Mouse (Mus musculus): ENCODE measurements around the gene Abca7. TPM values are rescaled to one million over a fixed set of nuclear protein-coding genes. Genes with fewer than 3 reads are reported as not detected.

The Abca7 gene
- polyA plus RNA-seq, 1 experiment: 3.5 TPM

DNA sequence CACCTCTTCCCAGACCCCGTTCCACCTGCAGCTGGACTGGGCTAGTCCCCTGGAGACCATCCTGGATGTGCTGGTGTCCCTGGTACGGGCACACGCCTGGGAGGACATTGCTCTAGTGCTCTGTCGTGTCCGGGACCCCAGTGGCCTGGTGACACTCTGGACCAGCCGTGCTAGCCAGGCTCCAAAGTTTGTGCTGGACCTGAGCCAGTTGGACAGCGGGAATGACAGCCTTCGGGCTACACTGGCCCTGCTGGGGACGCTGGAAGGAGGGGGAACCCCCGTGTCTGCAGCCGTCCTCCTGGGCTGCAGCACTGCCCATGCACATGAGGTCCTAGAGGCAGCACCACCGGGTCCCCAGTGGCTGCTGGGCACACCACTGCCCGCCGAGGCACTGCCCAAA is 23.5 kb upstream of the Abca7 start:
- H3K4me3 ChIP-seq (ENCODE audit: insufficient read depth, low read length): no peak overlapping the region
- no peak overlapping the region for H3K27ac ChIP-seq (ENCODE audit: insufficient read depth, low read length)
- no peaks in the 10 kb centered on the region for H3K4me1 ChIP-seq (ENCODE audit: control insufficient read depth, insufficient read depth, low read length)
- TF ChIP-seq CTCF (IDR thresholded peaks at IDR 0.05; ENCODE audit: borderline replicate concordance, insufficient read depth, low read length) (no peak), POLR2A (IDR thresholded peaks at IDR 0.05; ENCODE audit: low read depth, low read length) (no peak)

DNA sequence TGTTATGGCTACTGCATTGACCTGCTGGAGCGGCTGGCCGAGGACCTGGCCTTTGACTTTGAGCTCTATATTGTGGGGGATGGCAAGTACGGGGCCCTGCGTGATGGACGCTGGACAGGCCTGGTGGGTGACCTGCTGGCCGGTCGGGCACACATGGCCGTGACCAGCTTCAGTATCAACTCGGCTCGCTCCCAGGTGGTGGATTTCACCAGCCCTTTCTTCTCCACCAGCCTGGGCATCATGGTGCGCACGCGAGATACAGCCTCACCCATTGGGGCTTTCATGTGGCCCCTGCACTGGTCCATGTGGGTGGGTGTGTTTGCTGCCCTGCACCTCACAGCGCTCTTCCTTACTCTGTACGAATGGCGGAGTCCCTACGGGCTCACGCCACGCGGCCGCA is 22.2 kb upstream of the Abca7 start:
- Histone ChIP-seq H3K4me3 (ENCODE audit: insufficient read depth, low read length) (no peak overlapping the region), H3K4me1 (ENCODE audit: control insufficient read depth, insufficient read depth, low read length) (no peaks in the 10 kb centered on the region), H3K27ac (ENCODE audit: insufficient read depth, low read length) (no peak overlapping the region)
- TF ChIP-seq CTCF (IDR thresholded peaks at IDR 0.05; ENCODE audit: borderline replicate concordance, insufficient read depth, low read length) (no peak), POLR2A (IDR thresholded peaks at IDR 0.05; ENCODE audit: low read depth, low read length) (no peak)

DNA sequence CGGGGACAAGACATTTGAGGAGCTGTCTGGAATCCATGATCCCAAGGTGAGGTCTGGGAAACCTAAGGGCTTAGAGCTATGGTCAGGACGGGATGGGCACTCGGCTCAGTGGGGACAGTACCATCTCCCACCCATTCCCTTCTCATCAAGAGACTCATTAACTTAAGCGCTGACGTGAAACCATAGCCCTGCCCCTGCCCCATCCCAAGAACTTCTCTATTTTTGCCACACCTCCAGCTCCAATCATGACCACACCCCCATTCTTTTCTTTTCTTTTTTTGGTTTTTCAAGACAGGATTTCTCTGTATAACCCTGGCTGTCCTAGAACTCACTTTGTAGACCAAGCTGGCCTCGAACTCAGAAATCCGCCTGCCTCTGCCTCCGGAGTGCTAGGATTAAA is 21.6 kb upstream of the Abca7 start:
- H3K27ac ChIP-seq (ENCODE audit: insufficient read depth, low read length): no peak overlapping the region
- H3K4me1 ChIP-seq (ENCODE audit: control insufficient read depth, insufficient read depth, low read length): no peaks in the 10 kb centered on the region
- H3K4me3 ChIP-seq (ENCODE audit: insufficient read depth, low read length): no peak overlapping the region
- no peak for TF ChIP-seq POLR2A (IDR thresholded peaks at IDR 0.05; ENCODE audit: low read depth, low read length)
- TF ChIP-seq CTCF (IDR thresholded peaks at IDR 0.05; ENCODE audit: borderline replicate concordance, insufficient read depth, low read length): no peak

DNA sequence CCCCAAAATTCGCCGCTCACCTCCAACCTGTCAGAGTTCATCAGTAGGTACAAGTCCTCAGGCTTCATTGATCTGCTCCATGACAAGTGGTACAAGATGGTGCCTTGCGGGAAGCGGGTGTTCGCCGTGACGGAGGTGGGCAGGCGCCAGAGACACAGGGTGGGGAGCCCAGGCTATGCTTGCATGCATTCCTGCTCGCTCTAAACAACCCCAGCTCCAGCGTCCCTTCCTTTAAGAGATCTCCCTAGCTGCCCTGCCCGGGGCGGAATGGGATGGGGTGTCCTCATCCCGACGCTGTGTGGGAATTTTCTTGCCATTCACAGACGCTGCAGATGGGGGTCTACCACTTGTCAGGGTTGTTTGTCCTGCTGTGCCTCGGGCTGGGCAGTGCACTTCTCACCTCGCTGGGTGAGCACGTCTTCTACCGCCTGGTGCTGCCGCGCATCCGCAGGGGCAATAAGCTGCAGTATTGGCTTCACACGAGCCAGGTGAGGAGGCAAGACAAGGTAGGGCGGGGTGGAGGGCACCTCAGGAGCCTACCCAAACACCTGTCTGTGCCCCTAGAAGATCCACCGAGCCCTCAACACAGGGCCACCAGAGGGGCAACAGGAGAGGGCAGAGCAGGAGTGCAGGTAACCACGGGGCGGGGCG is 20.1 kb upstream of the Abca7 start:
- Histone ChIP-seq H3K27ac (ENCODE audit: insufficient read depth, low read length) (no peak overlapping the region), H3K4me3 (ENCODE audit: insufficient read depth, low read length) (no peak overlapping the region), H3K4me1 (ENCODE audit: control insufficient read depth, insufficient read depth, low read length) (no peaks in the 10 kb centered on the region)
- TF ChIP-seq CTCF (IDR thresholded peaks at IDR 0.05; ENCODE audit: borderline replicate concordance, insufficient read depth, low read length) (no peak), POLR2A (IDR thresholded peaks at IDR 0.05; ENCODE audit: low read depth, low read length) (no peak)

DNA sequence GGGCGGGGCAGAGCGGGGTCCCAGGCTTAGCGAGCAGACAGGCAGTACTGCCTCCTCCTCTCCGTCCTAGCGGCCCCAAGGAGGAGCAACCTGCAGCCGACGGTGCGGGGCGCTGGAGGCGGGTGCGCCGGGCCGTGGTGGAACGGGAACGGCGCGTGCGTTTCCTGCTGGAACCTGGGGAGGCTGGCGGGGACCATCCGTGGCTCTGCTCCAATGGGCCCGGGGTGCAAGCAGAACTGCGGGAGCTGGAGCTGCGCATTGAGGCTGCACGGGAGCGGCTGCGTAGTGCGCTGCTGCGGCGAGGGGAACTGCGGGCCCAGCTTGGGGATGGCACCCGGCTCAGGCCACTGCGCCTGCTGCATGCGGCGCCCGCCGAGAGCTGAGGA is 19.6 kb upstream of the Abca7 start:
- no peak overlapping the region for H3K4me3 ChIP-seq (ENCODE audit: insufficient read depth, low read length)

DNA sequence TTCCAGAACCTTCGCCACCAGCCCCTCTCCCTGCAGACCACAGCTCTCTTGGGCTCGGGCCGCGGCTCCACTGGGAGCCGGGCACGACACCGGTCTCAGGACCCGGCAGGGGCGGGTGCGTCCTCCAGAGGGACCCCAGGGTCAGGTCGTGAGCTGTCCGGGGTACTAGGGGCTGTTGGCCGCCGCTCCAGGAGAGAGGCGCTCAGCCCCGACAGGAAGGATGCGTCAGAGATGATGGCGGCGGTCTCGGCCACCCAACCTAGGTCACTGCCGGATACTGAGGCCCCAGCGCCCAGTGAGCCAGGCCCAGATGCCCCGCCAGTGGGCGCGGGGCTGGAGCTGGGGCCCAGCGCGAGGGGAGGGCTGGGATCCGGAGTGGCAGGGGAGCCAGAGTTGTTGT is 19.0 kb upstream of the Abca7 start:
- Histone ChIP-seq H3K4me3 (ENCODE audit: insufficient read depth, low read length) (no peak overlapping the region), H3K27ac (ENCODE audit: insufficient read depth, low read length) (no peak overlapping the region), H3K4me1 (ENCODE audit: control insufficient read depth, insufficient read depth, low read length) (no peaks in the 10 kb centered on the region; the same call in 1 of the 2 replicates)
- TF ChIP-seq CTCF (IDR thresholded peaks at IDR 0.05; ENCODE audit: borderline replicate concordance, insufficient read depth, low read length) (no peak), POLR2A (IDR thresholded peaks at IDR 0.05; ENCODE audit: low read depth, low read length) (no peak)

More for the DNA sequence above, 19.6 kb upstream of the Abca7 start:
- TF ChIP-seq CTCF (IDR thresholded peaks at IDR 0.05; ENCODE audit: borderline replicate concordance, insufficient read depth, low read length) (no peak), POLR2A (IDR thresholded peaks at IDR 0.05; ENCODE audit: low read depth, low read length) (no peak)
- Histone ChIP-seq H3K4me1 (ENCODE audit: control insufficient read depth, insufficient read depth, low read length) (no peaks in the 10 kb centered on the region; the same call in 1 of the 2 replicates), H3K27ac (ENCODE audit: insufficient read depth, low read length) (no peak overlapping the region)

DNA sequence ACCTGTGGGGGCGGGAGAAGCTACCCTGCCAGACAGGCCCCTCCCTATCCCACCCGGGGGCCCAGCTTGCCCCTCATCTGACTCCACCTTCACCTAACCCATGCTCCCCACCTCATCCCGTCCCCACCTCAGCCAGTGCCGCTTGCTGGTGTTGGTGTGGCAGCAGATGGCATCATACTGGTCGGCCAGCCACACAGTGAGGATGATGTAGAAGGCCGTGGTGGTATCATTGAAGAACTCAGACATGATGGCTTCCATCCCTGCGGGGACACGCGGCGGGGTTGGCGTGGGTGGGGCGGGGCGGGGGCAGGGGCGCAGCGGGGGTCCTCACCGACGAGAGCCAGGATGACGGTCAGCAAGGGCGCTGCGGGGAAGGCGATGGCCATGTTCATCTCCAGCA is 18.2 kb upstream of the Abca7 start:
- no peak overlapping the region for H3K4me3 ChIP-seq (ENCODE audit: insufficient read depth, low read length)
- no peaks in the 10 kb centered on the region; the same call in 1 of the 2 replicates for H3K4me1 ChIP-seq (ENCODE audit: control insufficient read depth, insufficient read depth, low read length)
- no peak for TF ChIP-seq POLR2A (IDR thresholded peaks at IDR 0.05; ENCODE audit: low read depth, low read length)
- no peak for TF ChIP-seq CTCF (IDR thresholded peaks at IDR 0.05; ENCODE audit: borderline replicate concordance, insufficient read depth, low read length)

DNA sequence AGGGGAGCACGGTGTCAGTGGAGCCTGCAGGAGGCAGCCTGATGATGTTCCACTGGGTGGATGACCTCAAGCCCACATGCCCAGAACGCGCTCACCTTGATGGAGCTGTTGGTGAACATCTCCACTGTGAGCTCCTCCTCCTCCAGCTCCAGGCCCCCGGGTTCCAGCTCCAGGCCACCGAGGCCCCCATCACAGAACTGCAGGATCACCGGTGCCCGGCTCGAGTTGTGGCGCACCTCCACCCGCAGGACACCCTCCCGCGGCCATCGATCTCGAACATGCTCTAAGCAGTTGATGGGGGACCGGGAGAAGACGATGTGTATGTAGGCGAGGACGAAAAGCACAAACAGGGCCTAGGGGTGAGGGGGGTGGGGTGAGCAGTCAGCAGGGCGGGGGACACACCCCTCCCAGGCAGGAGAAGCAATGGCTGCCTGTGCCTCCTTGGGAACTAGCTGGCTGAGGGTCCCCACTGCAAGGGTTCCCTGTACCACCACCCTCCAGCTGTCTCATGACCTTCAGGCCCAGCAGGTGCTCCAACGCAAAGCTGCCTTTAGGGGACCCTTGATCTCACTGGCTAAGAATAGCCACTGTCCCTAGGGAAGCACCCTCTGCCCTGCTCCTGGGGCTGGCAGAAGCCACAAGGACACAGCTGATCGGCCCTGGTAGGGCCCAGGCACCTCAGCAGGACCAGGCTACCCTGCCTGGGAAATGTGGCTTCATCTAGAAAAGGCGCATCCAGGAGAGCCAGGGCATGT is 16.7 kb upstream of the Abca7 start:
- TF ChIP-seq CTCF (IDR thresholded peaks at IDR 0.05; ENCODE audit: borderline replicate concordance, insufficient read depth, low read length): no peak
- no peak for TF ChIP-seq POLR2A (IDR thresholded peaks at IDR 0.05; ENCODE audit: low read depth, low read length)
- no peak overlapping the region for H3K27ac ChIP-seq (ENCODE audit: insufficient read depth, low read length)
- no peaks in the 10 kb centered on the region; the same call in 1 of the 2 replicates for H3K4me1 ChIP-seq (ENCODE audit: control insufficient read depth, insufficient read depth, low read length)
- H3K4me3 ChIP-seq (ENCODE audit: insufficient read depth, low read length): no peak overlapping the region

More for the DNA sequence above, 18.2 kb upstream of the Abca7 start:
- H3K27ac ChIP-seq (ENCODE audit: insufficient read depth, low read length): no peak overlapping the region

DNA sequence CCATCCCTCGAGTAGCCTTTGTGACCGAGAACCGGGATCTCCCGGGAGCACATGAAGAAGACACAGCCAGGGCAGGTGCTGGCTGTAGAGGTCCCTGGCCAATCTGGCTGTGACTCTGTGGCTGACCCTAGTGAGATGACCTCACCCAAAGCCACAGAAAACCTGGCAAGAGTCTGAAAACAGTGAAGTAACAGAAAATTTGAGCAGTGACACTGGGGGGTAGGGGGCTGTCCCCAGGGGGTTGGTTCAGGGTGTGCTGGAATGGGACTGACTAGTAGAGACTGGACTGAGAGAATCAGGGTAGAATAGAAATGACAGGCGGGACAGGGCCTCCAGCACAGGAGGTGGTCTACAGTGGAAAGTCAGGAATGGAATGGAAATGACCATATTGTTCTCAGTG is 13.1 kb upstream of the Abca7 start:
- TF ChIP-seq CTCF (IDR thresholded peaks at IDR 0.05; ENCODE audit: borderline replicate concordance, insufficient read depth, low read length) (no peak), POLR2A (IDR thresholded peaks at IDR 0.05; ENCODE audit: low read depth, low read length) (no peak)
- Histone ChIP-seq H3K4me1 (ENCODE audit: control insufficient read depth, insufficient read depth, low read length) (peaks cover 2% of the 10 kb centered on the region; the same call in 1 of the 2 replicates), H3K4me3 (ENCODE audit: insufficient read depth, low read length) (peak overlapping the region; percentile 90), H3K27ac (ENCODE audit: insufficient read depth, low read length) (no peak overlapping the region)

DNA sequence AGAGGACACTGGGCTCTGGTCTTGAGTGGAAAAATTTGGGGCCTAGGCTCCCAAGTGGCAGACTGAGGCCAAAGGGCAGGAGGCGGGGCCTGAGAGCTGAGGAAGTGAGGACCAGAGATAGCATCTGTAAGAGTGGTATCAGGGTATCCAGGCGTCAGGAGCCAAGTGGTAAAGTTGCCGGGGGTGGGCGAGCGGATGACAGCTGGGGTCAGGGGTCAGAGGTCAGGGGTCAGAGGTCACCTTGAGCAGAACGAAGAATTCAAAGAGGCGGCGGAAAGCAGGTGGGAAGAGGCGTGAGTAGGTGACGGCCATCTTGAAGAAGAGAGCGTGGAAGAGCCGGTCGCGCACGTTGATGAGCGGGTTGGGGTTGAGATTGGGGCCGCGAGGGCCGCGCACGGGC is 12.6 kb upstream of the Abca7 start:
- TF ChIP-seq POLR2A (IDR thresholded peaks at IDR 0.05; ENCODE audit: low read depth, low read length): no peak
- TF ChIP-seq CTCF (IDR thresholded peaks at IDR 0.05; ENCODE audit: borderline replicate concordance, insufficient read depth, low read length): no peak
- peak overlapping the region; percentile 28 for H3K27ac ChIP-seq (ENCODE audit: insufficient read depth, low read length)
- peak overlapping the region; percentile 90 for H3K4me3 ChIP-seq (ENCODE audit: insufficient read depth, low read length)
- peaks cover 2% of the 10 kb centered on the region; the same call in 1 of the 2 replicates for H3K4me1 ChIP-seq (ENCODE audit: control insufficient read depth, insufficient read depth, low read length)

Data from embryonic fibroblast, embryonic 13.5 days (primary cell).